Mouse (Mus musculus): ENCODE measurements at regions not wholly inside any gene's neighbourhood (a gene's known extent, or its start where the extent isn't known, plus 50 kb on each side); places are given as distances from the start of the nearest gene placed in this dataset.

GRCm38 (mm10) chr13:52155588-52156086, 309.2 kb downstream of the Gadd45g start:
- TF ChIP-seq CTCF (IDR thresholded peaks at IDR 0.05; ENCODE audit: low read depth): no peak
- 27% methylated on average over 8 of the region's 8 CpGs for WGBS
- Histone ChIP-seq H3K27me3 (replicated peaks; ENCODE audit: control insufficient read depth, insufficient read depth, low read length) (no peaks in the 10 kb centered on the region), H3K4me2 (replicated peaks; ENCODE audit: low read depth) (0 out of 2 replicates have a peak overlapping the region, but pooled peaks have one; percentile 30), H3K4me1 (replicated peaks; ENCODE audit: control insufficient read depth, insufficient read depth, low read length) (0 out of 2 replicates have a peak, but pooled peaks cover 11% of the 10 kb centered on the region), H3K36me3 (ENCODE audit: control insufficient read depth, insufficient read depth) (no peaks in the 10 kb centered on the region), H3K4me3 (ENCODE audit: low read depth, low read length) (no peak overlapping the region), H3K9ac (ENCODE audit: low read depth, low read length) (no peak overlapping the region), H3K9me3 (ENCODE audit: control insufficient read depth) (no peaks in the 10 kb centered on the region), H3K27ac (ENCODE audit: low read depth, low read length) (peak overlapping the region; percentile 21; the same call in 1 of the 2 replicates)
- peak; percentile 39; the same call in 1 of the 2 replicates for ATAC-seq

- no peak overlapping the region for H3K4me2 ChIP-seq (replicated peaks; ENCODE audit: low read depth)
- H3K9ac ChIP-seq (ENCODE audit: low read depth, low read length): no peak overlapping the region
- TF ChIP-seq CTCF (IDR thresholded peaks at IDR 0.05; ENCODE audit: low read depth): no peak
- ATAC-seq: no peak
- H3K4me1 ChIP-seq (replicated peaks; ENCODE audit: control insufficient read depth, insufficient read depth, low read length): no peaks in the 10 kb centered on the region
- H3K36me3 ChIP-seq (ENCODE audit: control insufficient read depth, insufficient read depth): no peaks in the 10 kb centered on the region
- WGBS: 88% methylated on average over 7 of the region's 7 CpGs
- no peak overlapping the region for H3K4me3 ChIP-seq (ENCODE audit: low read depth, low read length)
- no peak overlapping the region for H3K27ac ChIP-seq (ENCODE audit: low read depth, low read length)
- no peaks in the 10 kb centered on the region for H3K9me3 ChIP-seq (ENCODE audit: control insufficient read depth)
- H3K27me3 ChIP-seq (replicated peaks; ENCODE audit: control insufficient read depth, insufficient read depth, low read length): no peaks in the 10 kb centered on the region
Measured at GRCm38 (mm10) chr13:52162676-52163075, 316.2 kb downstream of the Gadd45g start.

GRCm38 (mm10) chr13:52165531-52165930, 319.1 kb downstream of the Gadd45g start:
- Histone ChIP-seq H3K9me3 (ENCODE audit: control insufficient read depth) (no peaks in the 10 kb centered on the region), H3K27me3 (replicated peaks; ENCODE audit: control insufficient read depth, insufficient read depth, low read length) (no peaks in the 10 kb centered on the region), H3K27ac (ENCODE audit: low read depth, low read length) (no peak overlapping the region), H3K4me2 (replicated peaks; ENCODE audit: low read depth) (no peak overlapping the region), H3K4me1 (replicated peaks; ENCODE audit: control insufficient read depth, insufficient read depth, low read length) (no peaks in the 10 kb centered on the region), H3K9ac (ENCODE audit: low read depth, low read length) (no peak overlapping the region), H3K4me3 (ENCODE audit: low read depth, low read length) (no peak overlapping the region), H3K36me3 (ENCODE audit: control insufficient read depth, insufficient read depth) (no peaks in the 10 kb centered on the region)
- ATAC-seq: no peak
- 87% methylated on average over 1 of the region's 1 CpGs for WGBS
- no peak for TF ChIP-seq CTCF (IDR thresholded peaks at IDR 0.05; ENCODE audit: low read depth)

- Histone ChIP-seq H3K4me2 (replicated peaks; ENCODE audit: low read depth) (no peak overlapping the region), H3K36me3 (ENCODE audit: control insufficient read depth, insufficient read depth) (no peaks in the 10 kb centered on the region), H3K4me1 (replicated peaks; ENCODE audit: control insufficient read depth, insufficient read depth, low read length) (no peaks in the 10 kb centered on the region), H3K27ac (ENCODE audit: low read depth, low read length) (no peak overlapping the region), H3K9me3 (ENCODE audit: control insufficient read depth) (no peaks in the 10 kb centered on the region), H3K27me3 (replicated peaks; ENCODE audit: control insufficient read depth, insufficient read depth, low read length) (no peaks in the 10 kb centered on the region), H3K4me3 (ENCODE audit: low read depth, low read length) (no peak overlapping the region), H3K9ac (ENCODE audit: low read depth, low read length) (no peak overlapping the region)
- no peak for ATAC-seq
- no peak for TF ChIP-seq CTCF (IDR thresholded peaks at IDR 0.05; ENCODE audit: low read depth)
- WGBS: 74% methylated on average over 5 of the region's 5 CpGs
Measured at GRCm38 (mm10) chr13:52167968-52168367, 321.5 kb downstream of the Gadd45g start.

GRCm38 (mm10) chr13:52172706-52173346, 326.3 kb downstream of the Gadd45g start:
- H3K4me1 ChIP-seq (replicated peaks; ENCODE audit: control insufficient read depth, insufficient read depth, low read length): 0 out of 2 replicates have a peak, but pooled peaks cover 5% of the 10 kb centered on the region
- no peak overlapping the region for H3K4me3 ChIP-seq (ENCODE audit: low read depth, low read length)
- no peak for ATAC-seq
- no peak overlapping the region for H3K9ac ChIP-seq (ENCODE audit: low read depth, low read length)
- no peaks in the 10 kb centered on the region for H3K36me3 ChIP-seq (ENCODE audit: control insufficient read depth, insufficient read depth)
- 59% methylated on average over 9 of the region's 9 CpGs for WGBS
- TF ChIP-seq CTCF (IDR thresholded peaks at IDR 0.05; ENCODE audit: low read depth): no peak
- no peaks in the 10 kb centered on the region for H3K27me3 ChIP-seq (replicated peaks; ENCODE audit: control insufficient read depth, insufficient read depth, low read length)
- H3K4me2 ChIP-seq (replicated peaks; ENCODE audit: low read depth): no peak overlapping the region
- H3K9me3 ChIP-seq (ENCODE audit: control insufficient read depth): no peaks in the 10 kb centered on the region
- H3K27ac ChIP-seq (ENCODE audit: low read depth, low read length): no peak overlapping the region

- no peak for TF ChIP-seq CTCF (IDR thresholded peaks at IDR 0.05; ENCODE audit: low read depth)
- Histone ChIP-seq H3K4me2 (replicated peaks; ENCODE audit: low read depth) (no peak overlapping the region), H3K4me3 (ENCODE audit: low read depth, low read length) (no peak overlapping the region), H3K9me3 (ENCODE audit: control insufficient read depth) (no peaks in the 10 kb centered on the region), H3K27me3 (replicated peaks; ENCODE audit: control insufficient read depth, insufficient read depth, low read length) (no peaks in the 10 kb centered on the region), H3K4me1 (replicated peaks; ENCODE audit: control insufficient read depth, insufficient read depth, low read length) (0 out of 2 replicates have a peak, but pooled peaks cover 5% of the 10 kb centered on the region), H3K9ac (ENCODE audit: low read depth, low read length) (no peak overlapping the region), H3K27ac (ENCODE audit: low read depth, low read length) (no peak overlapping the region), H3K36me3 (ENCODE audit: control insufficient read depth, insufficient read depth) (no peaks in the 10 kb centered on the region)
- ATAC-seq: no peak
- WGBS: 51% methylated on average over 2 of the region's 2 CpGs
Measured at GRCm38 (mm10) chr13:52175665-52176064, 329.2 kb downstream of the Gadd45g start.
